Comparison of ENCODE assay signal across 7 mouse cellular contexts in genomic region chr5:75387886-75388454, GRCm38 (mm10).
A peak's percentile ranks its signal among the peaks of the same experiment; 100 is the strongest.
DNase-seq lines count a peak whose midpoint lies in the region; ATAC-seq lines count a peak whose summit lies in the region.

No protein-coding gene starts in this region.

- H3K36me3 ChIP-seq in kidney, embryonic 15.5 days: no peaks in the 10 kb centered on the region
- H3K36me3 ChIP-seq in embryonic facial prominence, embryonic 13.5 days: no peaks in the 10 kb centered on the region
- no peaks in the 10 kb centered on the region for H3K36me3 ChIP-seq in liver, embryonic 15.5 days (replicated peaks)

- H3K9me3 ChIP-seq in kidney, embryonic 15.5 days (replicated peaks): no peaks in the 10 kb centered on the region
- H3K9me3 ChIP-seq in embryonic facial prominence, embryonic 13.5 days: no peaks in the 10 kb centered on the region
- no peaks in the 10 kb centered on the region for H3K9me3 ChIP-seq in liver, embryonic 15.5 days (replicated peaks)

- H3K4me2 ChIP-seq in kidney, embryonic 15.5 days: peak overlapping the region; percentile 19; the same call in 1 of the 2 replicates
- H3K4me2 ChIP-seq in embryonic facial prominence, embryonic 13.5 days: peak overlapping the region; percentile 18; the same call in 1 of the 2 replicates
- H3K4me2 ChIP-seq in liver, embryonic 15.5 days: peak overlapping the region; percentile 59

- no peak overlapping the region for H3K27ac ChIP-seq in kidney, embryonic 15.5 days
- no peak overlapping the region for H3K27ac ChIP-seq in embryonic facial prominence, embryonic 13.5 days
- H3K27ac ChIP-seq in liver, embryonic 15.5 days (replicated peaks): no peak overlapping the region

- no peak overlapping the region for H3K4me3 ChIP-seq in kidney, embryonic 15.5 days (replicated peaks)
- H3K4me3 ChIP-seq in embryonic facial prominence, embryonic 13.5 days: no peak overlapping the region
- H3K4me3 ChIP-seq in liver, embryonic 15.5 days (replicated peaks): peak overlapping the region; percentile 36

- H3K9ac ChIP-seq in kidney, embryonic 15.5 days: no peak overlapping the region
- H3K9ac ChIP-seq in embryonic facial prominence, embryonic 13.5 days: no peak overlapping the region
- H3K9ac ChIP-seq in liver, embryonic 15.5 days: peak overlapping the region; percentile 35; the same call in 1 of the 2 replicates

- 55% methylated on average over 13 of the region's 13 CpGs for WGBS in kidney, embryonic 15.5 days
- 44% methylated on average over 13 of the region's 13 CpGs for WGBS in embryonic facial prominence, embryonic 13.5 days
- WGBS in liver, embryonic 15.5 days (ENCODE audit: insufficient replicate concordance): 33% methylated on average over 13 of the region's 13 CpGs

- peaks cover 15% of the 10 kb centered on the region for H3K4me1 ChIP-seq in kidney, embryonic 15.5 days
- H3K4me1 ChIP-seq in embryonic facial prominence, embryonic 13.5 days: 0 out of 2 replicates have a peak, but pooled peaks cover 5% of the 10 kb centered on the region
- peaks cover 10% of the 10 kb centered on the region for H3K4me1 ChIP-seq in liver, embryonic 15.5 days (replicated peaks)

- DNase-seq in kidney, postnatal 10 days: no peak
- DNase-seq in R1 (ENCODE audit: low read depth, low spot score): peak; percentile 42
- DNase-seq in adrenal gland, adult (ENCODE audit: inconsistent age in 2 of 2, low spot score in 1 of 2): no peak

- ATAC-seq in kidney, embryonic 15.5 days (replicated peaks; ENCODE audit: low FRiP score): no peak
- no peak for ATAC-seq in embryonic facial prominence, embryonic 13.5 days (ENCODE audit: insufficient number of reproducible peaks, insufficient read depth, low FRiP score, low TSS enrichment, low read depth)
- no peak for ATAC-seq in liver, embryonic 15.5 days (ENCODE audit: insufficient read depth)
- ATAC-seq in cerebellum, adult (ENCODE audit: insufficient number of reproducible peaks, low FRiP score, low TSS enrichment): no peak

- no peaks in the 10 kb centered on the region for H3K27me3 ChIP-seq in kidney, embryonic 15.5 days
- H3K27me3 ChIP-seq in embryonic facial prominence, embryonic 13.5 days: 0 out of 2 replicates have a peak, but pooled peaks cover 4% of the 10 kb centered on the region
- H3K27me3 ChIP-seq in liver, embryonic 15.5 days: no peaks in the 10 kb centered on the region
